34 mouse cellular contexts compared by ENCODE assay signal in genomic region chr11:58136677-58137076, GRCm38 (mm10). TPM values are rescaled to one million over a fixed set of nuclear protein-coding genes. Genes with fewer than 3 reads are reported as not detected.
A peak's percentile ranks its signal among the peaks of the same experiment; 100 is the strongest.
DNase-seq lines count a peak whose midpoint lies in the region; ATAC-seq and TF ChIP-seq lines count a peak whose summit lies in the region.
"Had no signal": no experiment of that assay in that cellular context is flagged by ENCODE, and none has a peak within 500 bp of the region (broad histone marks: within the 10 kb centered on the region; RNA-seq: fewer than 3 reads in every experiment).

No protein-coding gene starts in this region.

- H3K27ac ChIP-seq in liver, adult 2 months (replicated peaks; ENCODE audit: insufficient read depth, low read depth, low read length), result no peak overlapping the region
- no peak overlapping the region for H3K27ac ChIP-seq in liver, postnatal 0 days (ENCODE audit: low read depth)
- H3K27ac ChIP-seq: embryonic facial prominence, embryonic 10.5 days; embryonic facial prominence, embryonic 13.5 days; forebrain, embryonic 12.5 days; forebrain, embryonic 15.5 days; heart, adult 2 months; heart, embryonic 10.5 days; heart, embryonic 13.5 days; hindbrain, embryonic 14.5 days; hindbrain, postnatal 0 days had no signal

- peak; percentile 65 for ATAC-seq in frontal cortex, adult (ENCODE audit: low TSS enrichment)
- no peak for ATAC-seq in liver, postnatal 0 days
- no peak for ATAC-seq in megakaryocyte-erythroid progenitor cell, adult 5-6 weeks (replicated peaks; ENCODE audit: low FRiP score, low TSS enrichment, poor library complexity, severe bottlenecking)
- ATAC-seq: CD4-positive, CD25-positive, alpha-beta regulatory T cell, adult 4 months; forebrain, embryonic 15.5 days; hindbrain, postnatal 0 days; inflammation-experienced regulatory T-cells, adult 6 months; intestine, embryonic 16.5 days had no signal

- H3K36me3 ChIP-seq in liver, adult 2 months (ENCODE audit: control insufficient read depth, insufficient read depth, low read length), result peaks cover 52% of the 10 kb centered on the region
- H3K36me3 ChIP-seq in liver, postnatal 0 days (replicated peaks; ENCODE audit: insufficient read depth, low read length), result peaks cover 59% of the 10 kb centered on the region

- no peak overlapping the region for H3K9ac ChIP-seq in liver, adult 2 months (ENCODE audit: low read depth, low read length)
- H3K9ac ChIP-seq in liver, postnatal 0 days (replicated peaks), result no peak overlapping the region
- H3K9ac ChIP-seq: embryonic facial prominence, embryonic 13.5 days; forebrain, embryonic 12.5 days; forebrain, embryonic 15.5 days; heart, embryonic 13.5 days; hindbrain, embryonic 14.5 days had no signal

- no peak for TF ChIP-seq CTCF in liver, adult 2 months (IDR thresholded peaks at IDR 0.05; ENCODE audit: low read depth, low read length)
- no peak for TF ChIP-seq CTCF in liver, postnatal 0 days (IDR thresholded peaks at IDR 0.05; ENCODE audit: low read depth)

- H3K27me3 ChIP-seq in liver, adult 2 months (ENCODE audit: control insufficient read depth, insufficient read depth, low read length), result no peaks in the 10 kb centered on the region
- no peaks in the 10 kb centered on the region for H3K27me3 ChIP-seq in liver, postnatal 0 days (ENCODE audit: insufficient read depth, low read length)
- H3K27me3 ChIP-seq: embryonic facial prominence, embryonic 13.5 days; forebrain, embryonic 12.5 days; forebrain, embryonic 15.5 days; heart, embryonic 13.5 days had no signal

- TF ChIP-seq POLR2A in liver, adult 2 months (IDR thresholded peaks at IDR 0.05; ENCODE audit: extremely low read depth, insufficient read depth, low read length), result no peak

- DNase-seq in frontal cortex, postnatal 25 days (ENCODE audit: low spot score in 2 of 2), result no peak
- DNase-seq in liver, adult 2 months (ENCODE audit: extremely low read depth, low read depth, low spot score), result peak; percentile 30
- DNase-seq in liver, postnatal 0 days, result no peak
- peak; percentile 41 for DNase-seq in adrenal gland, postnatal 25 days
- no peak for DNase-seq in ovary, postnatal 10 days (ENCODE audit: low spot score)
- DNase-seq: cerebellum, adult 11-12 months; cerebellum, adult 8-10 months; cerebellum, postnatal 10 days; cerebellum, postnatal 36 days; embryo, embryonic 11 days; heart, adult 2 months; heart, postnatal 14 days; heart, postnatal 4 days; kidney, adult 18-20 months; kidney, adult 9 months had no signal

- no peaks in the 10 kb centered on the region for H3K4me1 ChIP-seq in liver, adult 2 months (ENCODE audit: control insufficient read depth, insufficient read depth, low read length)
- no peaks in the 10 kb centered on the region for H3K4me1 ChIP-seq in liver, postnatal 0 days (ENCODE audit: insufficient read depth)
- H3K4me1 ChIP-seq: embryonic facial prominence, embryonic 10.5 days; embryonic facial prominence, embryonic 13.5 days; forebrain, embryonic 12.5 days; forebrain, embryonic 15.5 days; heart, embryonic 10.5 days; heart, embryonic 13.5 days had no signal

- H3K79me2 ChIP-seq in liver, adult 2 months (ENCODE audit: control insufficient read depth, insufficient read depth, low read length), result no peaks in the 10 kb centered on the region

- no peak for TF ChIP-seq EP300 in liver, postnatal 0 days (IDR thresholded peaks at IDR 0.05; ENCODE audit: low read depth)

- 30% methylated on average over 6 of the region's 6 CpGs for WGBS in liver, adult 2 months
- 75% methylated on average over 6 of the region's 6 CpGs for WGBS in liver, postnatal 0 days (ENCODE audit: insufficient replicate concordance)

- H3K4me2 ChIP-seq in liver, postnatal 0 days (ENCODE audit: low read depth, low read length), result no peak overlapping the region
- H3K4me2 ChIP-seq: embryonic facial prominence, embryonic 13.5 days; forebrain, embryonic 12.5 days; forebrain, embryonic 15.5 days; heart, embryonic 13.5 days; hindbrain, embryonic 14.5 days had no signal

- no peaks in the 10 kb centered on the region for H3K9me3 ChIP-seq in liver, postnatal 0 days (ENCODE audit: low read length)
- H3K9me3 ChIP-seq: embryonic facial prominence, embryonic 10.5 days; embryonic facial prominence, embryonic 13.5 days; forebrain, embryonic 12.5 days; forebrain, embryonic 15.5 days; heart, embryonic 10.5 days; heart, embryonic 13.5 days had no signal

- no peak overlapping the region for H3K4me3 ChIP-seq in liver, adult 2 months (ENCODE audit: insufficient read depth, low read depth, low read length)
- H3K4me3 ChIP-seq in liver, postnatal 0 days (ENCODE audit: low read depth, low read length), result no peak overlapping the region
- H3K4me3 ChIP-seq: embryonic facial prominence, embryonic 10.5 days; embryonic facial prominence, embryonic 13.5 days; erythroblast, embryonic 14.5 days; forebrain, embryonic 12.5 days; forebrain, embryonic 15.5 days; heart, adult 2 months; heart, embryonic 10.5 days; heart, embryonic 13.5 days had no signal

RNA-seq across cellular contexts. Expression of gene Gemin5, which starts 31.7 kb away (rescaled TPM):
- 4.8 and 5.1 TPM in 2 replicates for total RNA-seq in liver, adult 2 months (2014; rRNA removed)
- polyA plus RNA-seq in liver, adult 2 months (2012; rRNA removed), result 2.5 and 3.5 TPM in 2 replicates
- polyA plus RNA-seq in liver, postnatal 0 days (2015; fragmentation: Nextera tagmentation; extraction: Ambion mirVana), result 4.2 and 5.3 TPM in 2 replicates
- 23.3 and 26.5 TPM in 2 replicates for total RNA-seq in adrenal gland, postnatal 25 days (2021)
- total RNA-seq in megakaryocyte-erythroid progenitor cell, adult 5-6 weeks (2014; fragmentation: Nextera tagmentation), result 43.2 and 51.7 TPM in 2 replicates
- 43.4 and 57.0 TPM in 2 replicates for total RNA-seq in megakaryocyte-erythroid progenitor cell, adult 5-6 weeks (2017)

RNA-seq across cellular contexts. Expression of gene Cnot8, which starts 32.7 kb away (rescaled TPM):
- 48.0 and 49.1 TPM in 2 replicates for total RNA-seq in liver, adult 2 months (2014; rRNA removed)
- polyA plus RNA-seq in liver, adult 2 months (2012; rRNA removed), result 40.2 and 49.0 TPM in 2 replicates
- polyA plus RNA-seq in liver, postnatal 0 days (2015; fragmentation: Nextera tagmentation; extraction: Ambion mirVana), result 24.3 and 26.2 TPM in 2 replicates
- 54.1 and 65.5 TPM in 2 replicates for total RNA-seq in adrenal gland, postnatal 25 days (2021)
- 37.4 and 40.1 TPM in 2 replicates for total RNA-seq in megakaryocyte-erythroid progenitor cell, adult 5-6 weeks (2014; fragmentation: Nextera tagmentation)
- total RNA-seq in megakaryocyte-erythroid progenitor cell, adult 5-6 weeks (2017), result 65.7 and 85.1 TPM in 2 replicates

RNA-seq across cellular contexts. Expression of gene Mrpl22, which starts 34.8 kb away (rescaled TPM):
- 34.5 and 41.1 TPM in 2 replicates for total RNA-seq in liver, adult 2 months (2014; rRNA removed)
- 57.1 and 63.4 TPM in 2 replicates for polyA plus RNA-seq in liver, adult 2 months (2012; rRNA removed)
- 87.7 and 87.9 TPM in 2 replicates for polyA plus RNA-seq in liver, postnatal 0 days (2015; fragmentation: Nextera tagmentation; extraction: Ambion mirVana)
- 70.7 and 72.0 TPM in 2 replicates for total RNA-seq in adrenal gland, postnatal 25 days (2021)
- total RNA-seq in megakaryocyte-erythroid progenitor cell, adult 5-6 weeks (2014; fragmentation: Nextera tagmentation), result 75.6 and 84.9 TPM in 2 replicates
- 49.6 and 76.6 TPM in 2 replicates for total RNA-seq in megakaryocyte-erythroid progenitor cell, adult 5-6 weeks (2017)

RNA-seq across cellular contexts. Expression of gene Gm12248, which starts 43.7 kb away (rescaled TPM):
- not detected in 2 replicates for total RNA-seq in liver, adult 2 months (2014; rRNA removed)
- polyA plus RNA-seq in liver, adult 2 months (2012; rRNA removed), result 1.7 TPM in 2 replicates
- polyA plus RNA-seq in liver, postnatal 0 days (2015; fragmentation: Nextera tagmentation; extraction: Ambion mirVana), result not detected in 2 replicates
- total RNA-seq in adrenal gland, postnatal 25 days (2021), result 1.0 and 1.7 TPM in 2 replicates
- total RNA-seq in megakaryocyte-erythroid progenitor cell, adult 5-6 weeks (2014; fragmentation: Nextera tagmentation), result not detected in 2 replicates
- total RNA-seq in megakaryocyte-erythroid progenitor cell, adult 5-6 weeks (2017), result not detected in 2 replicates
- total RNA-seq: gastrocnemius, adult 8-10 months; heart, adult 2 months; heart, postnatal 14 days; heart, postnatal 4 days; hindbrain, postnatal 0 days had no signal
- polyA plus RNA-seq: brain, embryonic 14.5 days; cortical plate, adult 2 months; embryonic facial prominence, embryonic 10.5 days; embryonic facial prominence, embryonic 13.5 days; erythroblast, embryonic 14.5 days; forebrain, embryonic 12.5 days; forebrain, embryonic 15.5 days; heart, adult 2 months; heart, embryonic 10.5 days; heart, embryonic 13.5 days; heart, embryonic 16.5 days; hindbrain, embryonic 11.5 days; hindbrain, embryonic 14.5 days; hindbrain, postnatal 0 days; intestine, embryonic 16.5 days had no signal

Comparison
In these comparisons a context has a peak if more than half of its experiments do, and no peak if none do; other contexts are left out.
1. DNase-seq: peak in liver, adult 2 months (single experiment) and adrenal gland, postnatal 25 days (single experiment); none in frontal cortex, postnatal 25 days (0 of 2), liver, postnatal 0 days (single experiment) and ovary, postnatal 10 days (single experiment).